Mouse (Mus musculus) E14TG2a.4 (cell line): ENCODE measurements around the gene Olfr98.

Source experiments
- H3K27me3 ChIP-seq: 2 replicates; pipeline ENCODE4 v1.6.1; 2014; ENCODE audit warnings: low read length, control low read depth; ENCODE audit not compliant: insufficient read depth
- H3K36me3 ChIP-seq: 2 replicates; pipeline ENCODE4 v1.6.1; 2014; ENCODE audit warnings: low read length, control low read depth; ENCODE audit not compliant: insufficient read depth
- H3K4me1 ChIP-seq: replicated peaks from 2 replicates; pipeline ENCODE4 v1.6.1; 2014; ENCODE audit warnings: low read depth, low read length, control low read depth
- H3K4me3 ChIP-seq: replicated peaks from 2 replicates; pipeline ENCODE4 v1.5.1; 2014; ENCODE audit warnings: mild to moderate bottlenecking, low read length
- H3K9me3 ChIP-seq: 2 replicates; pipeline ENCODE4 v1.6.1; 2014; ENCODE audit warnings: low read length, control low read depth
- CTCF ChIP-seq: conservative IDR thresholded peaks from 2 replicates; pipeline ENCODE4 v1.5.1; 2014; ENCODE audit warnings: low read length
- NANOG ChIP-seq: IDR thresholded peaks from 2 replicates; pipeline ENCODE4 v1.6.1; 2014; ENCODE audit warnings: borderline replicate concordance, low read length, mixed read lengths
- POU5F1 ChIP-seq: IDR thresholded peaks from 2 replicates; pipeline ENCODE4 v1.6.1; 2014; ENCODE audit warnings: low read length, borderline replicate concordance

Olfr98 gene

DNA sequence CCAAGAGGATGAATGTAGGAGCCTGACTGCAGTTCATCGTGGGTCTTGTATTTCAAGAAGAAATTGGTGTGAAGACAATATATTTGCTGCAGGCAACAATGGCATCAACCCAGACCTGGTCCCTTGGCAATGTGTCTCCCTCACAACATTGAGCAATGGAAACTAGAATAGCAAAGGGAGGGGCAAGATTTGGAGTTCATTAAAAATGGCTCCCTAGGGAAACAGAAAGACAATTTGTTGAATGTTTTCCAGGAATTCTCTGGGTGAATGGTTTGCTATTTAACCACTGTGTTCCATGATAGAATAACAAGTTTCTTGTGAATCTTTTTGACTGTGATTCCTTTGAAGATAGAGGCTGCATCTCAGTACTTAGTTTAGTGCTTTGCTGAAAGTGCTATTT lies at the start of gene Olfr98:
Gene Olfr98, minus strand, starts transcription at position 124 of the 400 bp plus-strand sequence.
- H3K9me3 ChIP-seq, result no peaks in the 10 kb centered on the region
- H3K4me3 ChIP-seq, result no peak within 1 kb of the TSS
- H3K4me1 ChIP-seq, result no peaks in the 10 kb centered on the region
- TF ChIP-seq NANOG (no peak), POU5F1 (no peak), CTCF (no peak)
- H3K36me3 ChIP-seq, result no peaks in the 10 kb centered on the region
- no peaks in the 10 kb centered on the region for H3K27me3 ChIP-seq

GRCm38 (mm10) chr17:37310146-37310699 lies 46.7 kb upstream of the Olfr98 start:
- Histone ChIP-seq H3K36me3 (no peaks in the 10 kb centered on the region), H3K4me1 (no peaks in the 10 kb centered on the region), H3K4me3 (no peak overlapping the region), H3K9me3 (peaks cover 10% of the 10 kb centered on the region; the same call in 1 of the 2 replicates), H3K27me3 (no peaks in the 10 kb centered on the region)
- TF ChIP-seq NANOG, result no peak
- TF ChIP-seq POU5F1, result no peak

DNA sequence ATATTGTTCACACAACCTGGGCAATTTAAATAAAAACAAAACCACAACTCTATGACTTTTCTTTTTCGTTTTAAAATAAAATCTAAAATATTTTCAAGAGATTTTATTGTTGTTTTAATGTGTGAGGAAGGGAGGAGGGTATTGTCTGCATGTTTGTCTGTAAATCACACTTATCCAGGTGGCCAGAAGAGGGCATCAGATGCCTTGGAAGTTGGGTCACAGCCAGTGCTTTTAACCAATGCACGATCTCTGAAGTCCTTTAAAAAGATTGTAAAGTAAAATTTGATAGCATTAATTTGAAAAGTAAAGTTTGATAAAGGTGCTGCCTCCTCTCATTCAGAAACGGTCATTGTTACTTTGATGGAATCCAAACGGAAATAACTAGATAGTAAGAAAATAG lies 44.9 kb upstream of the Olfr98 start:
- Histone ChIP-seq H3K36me3 (no peaks in the 10 kb centered on the region), H3K27me3 (no peaks in the 10 kb centered on the region), H3K9me3 (peaks cover 10% of the 10 kb centered on the region; the same call in 1 of the 2 replicates), H3K4me3 (no peak overlapping the region), H3K4me1 (no peaks in the 10 kb centered on the region)
- TF ChIP-seq NANOG, result no peak
- TF ChIP-seq CTCF, result no peak
- no peak for TF ChIP-seq POU5F1

- TF ChIP-seq CTCF, result no peak
- no peak for TF ChIP-seq POU5F1
- TF ChIP-seq NANOG, result no peak
- no peaks in the 10 kb centered on the region for H3K27me3 ChIP-seq
- no peaks in the 10 kb centered on the region for H3K4me1 ChIP-seq
- H3K4me3 ChIP-seq, result no peak within 1 kb of the TSS
- H3K9me3 ChIP-seq, result no peaks in the 10 kb centered on the region
- no peaks in the 10 kb centered on the region for H3K36me3 ChIP-seq
Observed at GRCm38 (mm10) chr17:37304213-37304612, 40.7 kb upstream of the Olfr98 start, which contains the start of gene Olfr101. Gene Olfr101 (minus strand): TSS chr17:37304313.

- peaks cover 5% of the 10 kb centered on the region; the same call in 1 of the 2 replicates for H3K9me3 ChIP-seq
- no peak within 1 kb of the TSS for H3K4me3 ChIP-seq
- no peaks in the 10 kb centered on the region for H3K27me3 ChIP-seq
- H3K36me3 ChIP-seq, result no peaks in the 10 kb centered on the region
- TF ChIP-seq CTCF (no peak), NANOG (no peak), POU5F1 (no peak)
- no peaks in the 10 kb centered on the region for H3K4me1 ChIP-seq
Observed at GRCm38 (mm10) chr17:37283360-37283759, 19.8 kb upstream of the Olfr98 start, which contains the start of gene Olfr99. Gene Olfr99 (minus strand): TSS chr17:37283460.

DNA sequence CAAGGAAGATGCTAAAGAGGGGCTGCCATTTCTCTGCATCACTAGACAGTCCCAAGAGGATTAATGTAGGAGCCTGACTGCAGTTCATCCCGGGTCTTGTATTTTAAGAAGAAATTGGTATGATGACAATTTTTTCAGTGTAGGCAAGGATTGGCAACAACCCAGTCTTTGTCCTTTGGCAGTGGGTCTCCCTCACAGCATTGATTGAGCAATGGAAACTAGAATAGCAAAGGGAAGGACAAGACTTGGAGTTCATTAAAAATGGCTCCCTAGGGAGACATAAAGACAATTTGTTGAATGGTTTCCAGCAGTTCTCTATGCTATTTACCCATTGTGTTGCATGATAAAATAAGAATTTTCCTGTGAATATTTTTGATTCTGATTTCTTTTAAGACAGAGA lies 16.8 kb upstream of the Olfr98 start:
- H3K9me3 ChIP-seq, result no peaks in the 10 kb centered on the region
- no peaks in the 10 kb centered on the region for H3K27me3 ChIP-seq
- H3K4me3 ChIP-seq, result no peak overlapping the region
- H3K4me1 ChIP-seq, result no peaks in the 10 kb centered on the region
- TF ChIP-seq NANOG, result no peak
- no peak for TF ChIP-seq CTCF
- no peak for TF ChIP-seq POU5F1
- H3K36me3 ChIP-seq, result no peaks in the 10 kb centered on the region

GRCm38 (mm10) chr17:37276573-37276972 lies 13.0 kb upstream of the Olfr98 start:
- no peaks in the 10 kb centered on the region for H3K36me3 ChIP-seq
- no peaks in the 10 kb centered on the region for H3K4me1 ChIP-seq
- no peak for TF ChIP-seq NANOG
- no peak for TF ChIP-seq POU5F1
- no peak for TF ChIP-seq CTCF
- no peaks in the 10 kb centered on the region for H3K9me3 ChIP-seq
- H3K4me3 ChIP-seq, result no peak overlapping the region
- peaks cover 5% of the 10 kb centered on the region for H3K27me3 ChIP-seq

DNA sequence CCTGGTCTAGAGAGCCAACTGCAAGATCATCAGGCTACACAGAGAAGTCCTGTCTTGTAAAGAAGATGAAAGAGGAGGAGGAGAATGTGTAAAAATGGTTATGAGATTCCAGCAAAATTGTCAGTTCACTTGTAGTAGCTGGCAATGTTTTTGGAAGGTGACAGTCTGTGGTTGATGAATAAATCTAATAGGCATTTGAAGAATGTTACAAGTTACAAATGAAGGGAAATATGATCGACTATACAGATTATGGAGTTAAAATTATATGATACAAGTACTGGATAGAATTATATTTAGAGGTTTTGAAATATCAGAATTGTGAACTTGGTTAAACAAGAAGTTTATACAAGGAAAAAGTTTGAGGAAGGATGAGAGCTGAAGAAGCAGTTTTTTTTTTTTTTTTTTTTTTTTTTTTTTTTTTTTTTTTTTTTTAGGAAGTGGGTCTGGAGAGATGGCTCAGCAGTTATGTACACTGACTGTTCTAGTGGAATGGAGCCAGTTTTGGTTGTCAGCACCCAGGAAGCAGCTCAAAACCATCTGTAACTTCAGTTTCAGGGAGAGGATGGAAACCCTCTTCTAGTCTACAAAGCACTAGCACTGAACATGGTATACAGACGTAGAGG lies 12.2 kb upstream of the Olfr98 start:
- Histone ChIP-seq H3K9me3 (no peaks in the 10 kb centered on the region), H3K4me3 (no peak overlapping the region), H3K36me3 (no peaks in the 10 kb centered on the region), H3K27me3 (peaks cover 13% of the 10 kb centered on the region), H3K4me1 (peaks cover 5% of the 10 kb centered on the region; the same call in 1 of the 2 replicates)
- TF ChIP-seq NANOG (no peak), CTCF (no peak), POU5F1 (no peak)

- peaks cover 11% of the 10 kb centered on the region; the same call in 1 of the 2 replicates for H3K4me1 ChIP-seq
- H3K36me3 ChIP-seq, result no peaks in the 10 kb centered on the region
- H3K9me3 ChIP-seq, result no peaks in the 10 kb centered on the region
- TF ChIP-seq POU5F1, result no peak
- TF ChIP-seq CTCF, result no peak
- H3K4me3 ChIP-seq, result peak overlapping the region; percentile 76
- peaks cover 20% of the 10 kb centered on the region for H3K27me3 ChIP-seq
Observed at GRCm38 (mm10) chr17:37270702-37271092, 7.1 kb upstream of the Olfr98 start.
